Comparison of ENCODE assay signal across 12 mouse cellular contexts in genomic region chr3:101690222-101690621, GRCm38 (mm10).
DNase-seq lines count a peak whose midpoint lies in the region.
"Had no signal": no experiment of that assay in that cellular context is flagged by ENCODE, and none has a peak within 500 bp of the region (broad histone marks: within the 10 kb centered on the region; RNA-seq: fewer than 3 reads in every experiment).

No protein-coding gene starts in this region.

- intact Hi-C loops in heart, postnatal 25 days (cut with DNase I) = no loop called here

- peak; percentile 10 for DNase-seq in right cerebral cortex, postnatal 25 days
- DNase-seq in right cerebral cortex, postnatal 36 days (ENCODE audit: low spot score in 2 of 2) = no peak
- peak; percentile 99 for DNase-seq in cerebellum, adult 9-11 months
- peak; percentile 38 to 44 for DNase-seq in layer of hippocampus, postnatal 10 days (ENCODE audit: low spot score in 2 of 2)
- DNase-seq in heart, postnatal 25 days (ENCODE audit: low spot score) = no peak
- no peak for DNase-seq in urinary bladder, postnatal 10 days (ENCODE audit: low spot score)
- no peak for DNase-seq in lung, postnatal 4 days
- DNase-seq: adrenal gland, postnatal 25 days; heart, postnatal 4 days; kidney, adult 11 months; kidney, postnatal 14 days; liver, embryonic 13.5 days had no signal

Comparison
In these comparisons a context has a peak if more than half of its experiments do, and no peak if none do; other contexts are left out.
1. DNase-seq: peak in right cerebral cortex, postnatal 25 days (single experiment), cerebellum, adult 9-11 months (single experiment) and layer of hippocampus, postnatal 10 days (2 of 2); none in right cerebral cortex, postnatal 36 days (0 of 2), heart, postnatal 25 days (single experiment), urinary bladder, postnatal 10 days (single experiment) and lung, postnatal 4 days (0 of 2).